Mouse (Mus musculus): Measurements from ENCODE around the gene Olfr49. TPM values are rescaled to one million over a fixed set of nuclear protein-coding genes. Genes with fewer than 3 reads are reported as not detected.

Gene Olfr49
- polyA plus RNA-seq, 1 experiment from 2014 or later: 0.14 TPM

DNA sequence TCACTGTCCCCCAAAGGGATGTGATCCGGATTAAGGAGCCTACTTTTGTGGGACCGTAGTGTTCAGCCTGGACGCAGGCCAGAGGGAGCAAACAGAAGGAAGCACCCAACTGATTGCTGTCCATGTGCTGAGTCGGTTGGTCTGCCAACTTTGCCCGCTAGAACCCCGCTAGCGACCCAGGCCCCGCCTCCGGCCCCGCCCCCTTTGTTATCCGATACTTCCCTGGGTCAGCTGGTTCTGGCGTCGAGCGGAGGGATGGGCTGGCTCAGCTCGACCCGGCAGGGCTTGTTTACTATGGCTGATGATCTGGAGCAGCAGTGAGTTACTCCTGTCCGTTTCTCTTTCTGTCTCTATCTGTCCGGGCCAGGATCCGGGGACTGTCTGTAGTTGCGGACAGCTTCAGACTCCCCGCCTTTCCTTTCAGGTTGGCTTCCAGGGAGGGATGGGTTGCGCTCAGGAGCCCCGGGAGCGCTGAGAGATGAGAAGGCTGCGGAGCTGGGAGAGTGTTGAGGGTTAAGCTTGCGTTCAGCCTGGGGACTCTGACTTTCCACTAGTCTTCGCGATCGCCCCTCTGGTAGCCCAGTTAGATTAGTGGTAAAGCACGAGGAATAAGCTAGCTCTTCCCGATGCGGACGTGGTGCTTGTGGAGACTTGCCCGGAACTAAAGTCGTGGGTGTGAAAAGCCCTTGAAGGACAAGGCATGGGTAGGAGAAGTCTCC is 25.6 kb downstream of the Olfr49 start:
- no peaks in the 10 kb centered on the region for H3K4me1 ChIP-seq (replicated peaks; ENCODE audit: control insufficient read depth, insufficient read depth, low read length)
- H3K27ac ChIP-seq (ENCODE audit: low read depth, low read length): peak overlapping the region; percentile 71
- peak; percentile 85 for ATAC-seq
- no peaks in the 10 kb centered on the region for H3K27me3 ChIP-seq (replicated peaks; ENCODE audit: control insufficient read depth, insufficient read depth, low read length)
- under 1% methylated on average over 35 of the region's 35 CpGs for WGBS
- no peaks in the 10 kb centered on the region for H3K9me3 ChIP-seq (ENCODE audit: control insufficient read depth)
- H3K9ac ChIP-seq (ENCODE audit: low read depth, low read length): peak overlapping the region; percentile 53; the same call in 1 of the 2 replicates
- H3K4me3 ChIP-seq (ENCODE audit: low read depth, low read length): peak overlapping the region; percentile 66
- no peak for TF ChIP-seq CTCF (IDR thresholded peaks at IDR 0.05; ENCODE audit: low read depth)
- peaks cover 16% of the 10 kb centered on the region for H3K36me3 ChIP-seq (ENCODE audit: control insufficient read depth, insufficient read depth)
- peak overlapping the region; percentile 83 for H3K4me2 ChIP-seq (replicated peaks; ENCODE audit: low read depth)

DNA sequence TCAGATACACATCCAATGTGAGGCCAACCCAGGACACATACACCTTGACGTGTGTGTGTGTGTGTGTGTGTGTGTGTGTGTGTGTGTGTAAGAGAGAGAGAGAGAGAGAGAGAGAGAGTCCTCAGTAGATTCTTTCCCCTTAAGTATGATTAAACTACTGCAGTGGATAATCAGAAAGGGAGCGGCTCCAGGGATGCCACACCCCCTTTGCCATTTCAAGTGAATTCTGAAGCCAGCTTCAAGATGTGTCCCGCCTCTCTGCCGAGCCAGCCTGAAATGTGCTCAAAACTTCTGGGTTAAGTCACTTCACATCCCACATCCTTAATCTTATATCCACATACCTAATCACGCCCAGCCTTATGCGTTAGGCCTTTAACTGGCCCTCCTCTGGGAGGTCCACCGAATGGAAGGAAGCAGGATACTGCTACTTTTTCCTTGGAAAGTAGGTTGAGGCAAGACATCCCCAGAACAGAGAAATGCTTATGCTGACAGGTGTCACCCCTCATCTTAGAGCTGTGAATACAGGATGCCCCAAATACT is 26.5 kb downstream of the Olfr49 start:
- Histone ChIP-seq H3K27ac (ENCODE audit: low read depth, low read length) (no peak overlapping the region), H3K27me3 (replicated peaks; ENCODE audit: control insufficient read depth, insufficient read depth, low read length) (no peaks in the 10 kb centered on the region), H3K4me1 (replicated peaks; ENCODE audit: control insufficient read depth, insufficient read depth, low read length) (no peaks in the 10 kb centered on the region), H3K9ac (ENCODE audit: low read depth, low read length) (no peak overlapping the region), H3K4me3 (ENCODE audit: low read depth, low read length) (peak overlapping the region; percentile 66), H3K4me2 (replicated peaks; ENCODE audit: low read depth) (peak overlapping the region; percentile 83), H3K36me3 (ENCODE audit: control insufficient read depth, insufficient read depth) (peaks cover 9% of the 10 kb centered on the region), H3K9me3 (ENCODE audit: control insufficient read depth) (no peaks in the 10 kb centered on the region)
- TF ChIP-seq CTCF (IDR thresholded peaks at IDR 0.05; ENCODE audit: low read depth): no peak
- WGBS: 49% methylated on average over 7 of the region's 7 CpGs
- ATAC-seq: no peak

DNA sequence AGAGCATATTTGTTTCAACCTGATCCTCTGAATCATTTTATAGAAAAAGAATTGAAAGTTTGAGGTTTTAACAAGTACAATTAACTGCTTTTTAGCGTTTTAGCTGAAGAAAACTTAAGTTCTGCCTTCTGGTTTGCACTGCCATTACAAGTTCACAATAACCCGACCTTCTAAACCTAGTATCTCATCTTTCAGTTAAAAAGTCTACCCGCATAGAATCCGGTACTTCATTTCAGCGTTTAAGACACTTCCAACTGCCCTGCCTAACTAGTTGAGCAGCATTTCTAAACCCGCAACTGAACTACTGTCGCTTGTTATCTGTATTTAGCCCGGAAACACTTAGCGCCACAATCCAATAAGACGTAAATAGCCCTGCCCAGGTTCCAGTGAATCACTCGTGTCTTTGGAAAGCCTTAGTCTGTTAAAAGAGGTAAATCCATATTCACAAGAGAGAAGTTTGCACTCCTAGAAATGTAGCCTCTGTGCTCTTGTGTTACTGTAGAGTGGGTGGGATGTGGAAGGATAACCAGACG is 30.0 kb downstream of the Olfr49 start:
- H3K4me2 ChIP-seq (replicated peaks; ENCODE audit: low read depth): peak overlapping the region; percentile 69
- TF ChIP-seq CTCF (IDR thresholded peaks at IDR 0.05; ENCODE audit: low read depth): no peak
- peak overlapping the region; percentile 81 for H3K4me3 ChIP-seq (ENCODE audit: low read depth, low read length)
- 0 out of 2 replicates have a peak overlapping the region, but pooled peaks have one; percentile 45 for H3K9ac ChIP-seq (ENCODE audit: low read depth, low read length)
- peaks cover 3% of the 10 kb centered on the region; the same call in 1 of the 2 replicates for H3K4me1 ChIP-seq (replicated peaks; ENCODE audit: control insufficient read depth, insufficient read depth, low read length)
- no peaks in the 10 kb centered on the region for H3K27me3 ChIP-seq (replicated peaks; ENCODE audit: control insufficient read depth, insufficient read depth, low read length)
- H3K27ac ChIP-seq (ENCODE audit: low read depth, low read length): peak overlapping the region; percentile 94
- ATAC-seq: no peak
- no peaks in the 10 kb centered on the region for H3K9me3 ChIP-seq (ENCODE audit: control insufficient read depth)
- WGBS: 38% methylated on average over 12 of the region's 12 CpGs
- H3K36me3 ChIP-seq (ENCODE audit: control insufficient read depth, insufficient read depth): no peaks in the 10 kb centered on the region

DNA sequence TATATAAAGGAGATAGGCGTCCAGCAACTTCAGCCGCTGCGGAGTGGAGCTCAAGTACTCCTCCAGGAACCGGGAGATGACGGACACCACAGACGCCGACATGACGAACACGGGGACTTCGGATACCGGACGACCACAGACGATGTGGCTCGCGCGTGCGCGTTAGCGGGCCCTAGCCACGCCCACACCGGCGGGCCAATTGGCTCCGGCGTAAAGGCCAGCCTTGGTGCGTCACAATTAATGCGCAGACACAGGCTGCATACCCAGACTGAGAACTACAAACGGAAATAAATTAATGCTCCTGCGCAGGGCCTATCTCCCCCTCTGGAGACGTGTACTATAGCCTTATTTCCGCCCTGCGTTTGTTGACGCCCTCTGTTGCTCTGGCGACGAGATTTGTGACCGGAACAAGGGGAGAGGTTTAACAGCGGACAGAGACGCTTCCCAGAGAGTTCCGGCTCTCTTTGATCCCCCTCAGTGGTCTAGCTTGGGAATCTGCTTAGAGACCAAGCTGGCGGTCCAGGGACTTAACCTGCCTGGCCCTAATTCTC is 30.9 kb downstream of the Olfr49 start, which contains the start of the genes Dad1 and Abhd4:
Gene Dad1, minus strand, starts transcription at position 364 of the 551 bp plus-strand sequence.
Gene Abhd4, plus strand, starts transcription at position 448 of the 551 bp plus-strand sequence.
- H3K4me2 ChIP-seq (replicated peaks; ENCODE audit: low read depth): peak within 1 kb of the TSS; percentile 69
- under 1% methylated on average over 39 of the region's 39 CpGs for WGBS
- peak; percentile 100 for ATAC-seq
- H3K4me3 ChIP-seq (ENCODE audit: low read depth, low read length): peak within 1 kb of the TSS; percentile 81
- peak within 1 kb of the TSS; percentile 94 for H3K27ac ChIP-seq (ENCODE audit: low read depth, low read length)
- peak; percentile 31 for TF ChIP-seq CTCF (IDR thresholded peaks at IDR 0.05; ENCODE audit: low read depth)
- no peaks in the 10 kb centered on the region for H3K9me3 ChIP-seq (ENCODE audit: control insufficient read depth)
- H3K36me3 ChIP-seq (ENCODE audit: control insufficient read depth, insufficient read depth): no peaks in the 10 kb centered on the region
- peaks cover 5% of the 10 kb centered on the region for H3K4me1 ChIP-seq (replicated peaks; ENCODE audit: control insufficient read depth, insufficient read depth, low read length)
- peak within 1 kb of the TSS; percentile 70 for H3K9ac ChIP-seq (ENCODE audit: low read depth, low read length)
- no peaks in the 10 kb centered on the region for H3K27me3 ChIP-seq (replicated peaks; ENCODE audit: control insufficient read depth, insufficient read depth, low read length)

DNA sequence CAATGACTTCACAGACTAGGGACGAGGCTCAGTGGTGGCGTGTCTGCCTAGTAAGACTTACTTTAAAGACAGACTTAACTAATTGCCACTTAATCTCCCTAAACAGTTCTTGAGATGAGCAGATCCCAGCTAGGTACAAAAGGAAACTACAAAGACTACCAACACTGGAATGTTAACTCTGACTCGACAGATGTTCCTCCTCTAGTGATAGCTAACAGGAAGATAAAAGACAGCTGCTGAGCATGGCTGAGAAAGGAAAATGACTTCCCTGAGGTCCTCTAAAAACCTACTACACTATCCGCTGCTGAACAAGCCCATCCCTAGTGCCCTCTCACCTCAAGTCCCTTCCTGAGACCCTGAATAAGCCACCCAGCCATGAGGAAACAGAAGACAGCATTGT is 34.6 kb downstream of the Olfr49 start:
- no peak for ATAC-seq
- Histone ChIP-seq H3K27me3 (replicated peaks; ENCODE audit: control insufficient read depth, insufficient read depth, low read length) (no peaks in the 10 kb centered on the region), H3K27ac (ENCODE audit: low read depth, low read length) (peak overlapping the region; percentile 30), H3K9me3 (ENCODE audit: control insufficient read depth) (no peaks in the 10 kb centered on the region), H3K4me1 (replicated peaks; ENCODE audit: control insufficient read depth, insufficient read depth, low read length) (peaks cover 5% of the 10 kb centered on the region), H3K4me2 (replicated peaks; ENCODE audit: low read depth) (peak overlapping the region; percentile 42), H3K9ac (ENCODE audit: low read depth, low read length) (no peak overlapping the region), H3K36me3 (ENCODE audit: control insufficient read depth, insufficient read depth) (peaks cover 21% of the 10 kb centered on the region), H3K4me3 (ENCODE audit: low read depth, low read length) (no peak overlapping the region)
- no peak for TF ChIP-seq CTCF (IDR thresholded peaks at IDR 0.05; ENCODE audit: low read depth)
- 24% methylated on average over 4 of the region's 4 CpGs for WGBS

DNA sequence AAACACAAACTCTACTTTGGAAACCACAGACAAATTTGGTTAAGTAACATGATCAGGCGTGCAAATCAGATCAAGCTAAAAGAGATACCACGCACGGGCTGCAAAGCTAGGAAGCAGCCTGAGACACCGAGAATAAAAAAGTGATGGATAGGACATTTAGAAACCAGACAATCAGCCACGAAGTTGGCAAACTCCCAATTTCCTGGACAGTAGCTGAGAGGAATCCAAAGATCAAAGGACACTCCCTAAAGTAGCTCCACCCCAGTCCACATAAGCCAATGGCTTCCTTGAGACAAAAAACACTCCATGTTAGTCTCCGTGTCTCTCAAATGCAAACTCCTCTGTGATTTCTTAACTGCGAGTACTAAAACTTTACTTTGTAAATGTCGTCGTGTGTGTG is 35.4 kb downstream of the Olfr49 start:
- WGBS: 31% methylated on average over 9 of the region's 9 CpGs
- Histone ChIP-seq H3K9ac (ENCODE audit: low read depth, low read length) (no peak overlapping the region), H3K4me1 (replicated peaks; ENCODE audit: control insufficient read depth, insufficient read depth, low read length) (peaks cover 5% of the 10 kb centered on the region), H3K4me2 (replicated peaks; ENCODE audit: low read depth) (peak overlapping the region; percentile 42), H3K36me3 (ENCODE audit: control insufficient read depth, insufficient read depth) (peaks cover 21% of the 10 kb centered on the region), H3K4me3 (ENCODE audit: low read depth, low read length) (no peak overlapping the region), H3K9me3 (ENCODE audit: control insufficient read depth) (no peaks in the 10 kb centered on the region), H3K27me3 (replicated peaks; ENCODE audit: control insufficient read depth, insufficient read depth, low read length) (no peaks in the 10 kb centered on the region), H3K27ac (ENCODE audit: low read depth, low read length) (0 out of 2 replicates have a peak overlapping the region, but pooled peaks have one; percentile 30)
- TF ChIP-seq CTCF (IDR thresholded peaks at IDR 0.05; ENCODE audit: low read depth): no peak
- ATAC-seq: no peak

Measured in intestine, postnatal 0 days (tissue).